Mouse (Mus musculus): Measurements from ENCODE around the gene Pithd1.

GRCm38 (mm10) chr4:135926195-135926808 is 60.8 kb downstream of the Pithd1 start:
- TF ChIP-seq POLR2A (IDR thresholded peaks at IDR 0.05; ENCODE audit: insufficient read length, low read depth) = no peak
- TF ChIP-seq MYOD1 (IDR thresholded peaks at IDR 0.05; ENCODE audit: control insufficient read depth in 1 of 3, insufficient read length in 2 of 3, low read depth in 2 of 3) = no peak
- no peak for TF ChIP-seq E2F4 (IDR thresholded peaks at IDR 0.05; ENCODE audit: insufficient read depth)

Measured in myocyte (in vitro differentiated cells).